Mouse (Mus musculus): ENCODE data around the gene Amigo1. TPM values are rescaled to one million over a fixed set of nuclear protein-coding genes. Genes with fewer than 3 reads are reported as not detected.

Gene Amigo1
- total and polyA plus RNA-seq, 3 experiments, result 4.6 to 9.5 TPM; not detected in 1

DNA sequence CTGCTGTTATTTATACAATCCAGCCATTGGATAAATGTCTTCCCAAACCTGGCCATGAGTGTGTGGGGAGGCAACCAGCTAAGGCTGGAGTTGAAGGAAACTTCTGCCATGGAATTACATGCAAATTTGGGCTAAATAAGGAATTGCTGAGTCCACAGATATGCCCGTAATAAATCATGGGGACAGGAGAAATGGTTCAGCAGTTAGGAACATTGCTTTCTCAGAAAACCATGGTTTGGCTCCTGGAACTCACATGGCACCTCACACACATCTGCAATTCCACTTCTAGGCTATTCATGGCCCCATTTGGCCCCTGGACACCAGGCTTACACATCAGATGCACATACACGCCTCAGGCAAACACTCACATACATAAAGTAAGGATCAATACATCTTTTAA is 41.4 kb downstream of the Amigo1 start:
- Histone ChIP-seq H3K4me1 (ENCODE audit: control insufficient read depth in 1 of 2, insufficient read depth in 2 of 2, low read length in 2 of 2) (no peaks in the 10 kb centered on the region), H3K4me3 (ENCODE audit: control insufficient read depth in 1 of 2, insufficient read depth in 1 of 2, low read depth in 2 of 2, low read length in 2 of 2) (no peak overlapping the region), H3K27me3 (ENCODE audit: control insufficient read depth in 1 of 2, insufficient read depth in 2 of 2, low read length in 2 of 2) (peaks cover 7 to 18% of the 10 kb centered on the region in 2 experiments), H3K27ac (ENCODE audit: control insufficient read depth, low read depth, low read length) (no peak overlapping the region), H3K9ac (ENCODE audit: control insufficient read depth, low read depth, low read length, poor library complexity, severe bottlenecking) (no peak overlapping the region), H3K36me3 (ENCODE audit: control insufficient read depth in 1 of 2, insufficient read depth in 2 of 2, low read length in 2 of 2) (no peaks in the 10 kb centered on the region), H3K79me2 (ENCODE audit: control insufficient read depth, insufficient read depth, low read length, poor library complexity) (no peaks in the 10 kb centered on the region), H3K9me3 (replicated peaks; ENCODE audit: insufficient read depth, low read length) (no peaks in the 10 kb centered on the region)
- DNase-seq (ENCODE audit: low read depth, low spot score), result no peak
- TF ChIP-seq CTCF (IDR thresholded peaks at IDR 0.05 in 2 of 3, conservative IDR thresholded peaks at IDR 0.05 in 1 of 3; ENCODE audit: control insufficient read depth in 1 of 3, insufficient read depth in 1 of 3, low read depth in 2 of 3, low read length in 3 of 3, poor library complexity in 1 of 3, severe bottlenecking in 1 of 3) (no peak), NRF1 (IDR thresholded peaks at IDR 0.05; ENCODE audit: insufficient read depth, low read depth, low read length, poor library complexity, severe bottlenecking) (no peak), MEF2A (IDR thresholded peaks at IDR 0.05; ENCODE audit: extremely low read depth, insufficient replicate concordance, low read depth, low read length, poor library complexity, severe bottlenecking) (no peak), POLR2AphosphoS2 (IDR thresholded peaks at IDR 0.05; ENCODE audit: low read length) (no peak), USF1 (IDR thresholded peaks at IDR 0.05; ENCODE audit: low read depth, low read length) (no peak), MXI1 (IDR thresholded peaks at IDR 0.05; ENCODE audit: low read depth, low read length) (no peak), JUND (IDR thresholded peaks at IDR 0.05; ENCODE audit: low read depth, low read length) (no peak), SIN3A (IDR thresholded peaks at IDR 0.05; ENCODE audit: low read length) (no peak), GABPA (IDR thresholded peaks at IDR 0.05; ENCODE audit: low read depth, low read length) (no peak), EP300 (IDR thresholded peaks at IDR 0.05; ENCODE audit: low read depth in 1 of 2, low read length in 2 of 2) (no peak), TCF12 (IDR thresholded peaks at IDR 0.05; ENCODE audit: low read depth, low read length) (no peak), USF2 (IDR thresholded peaks at IDR 0.05; ENCODE audit: borderline replicate concordance in 1 of 2, insufficient read depth in 1 of 2, low read depth in 1 of 2, low read length in 2 of 2) (no peak), GATA1 (IDR thresholded peaks at IDR 0.05; ENCODE audit: low read depth, low read length) (no peak), ZKSCAN1 (IDR thresholded peaks at IDR 0.05; ENCODE audit: low read depth, low read length) (no peak), UBTF (IDR thresholded peaks at IDR 0.05; ENCODE audit: borderline replicate concordance, insufficient read depth, low read depth, low read length) (no peak), MYC (IDR thresholded peaks at IDR 0.05; ENCODE audit: low read depth, low read length) (no peak), MAFK (IDR thresholded peaks at IDR 0.05; ENCODE audit: borderline replicate concordance, low read depth, low read length) (no peak), E2F4 (IDR thresholded peaks at IDR 0.05; ENCODE audit: borderline replicate concordance, low read depth, low read length) (no peak)

DNA sequence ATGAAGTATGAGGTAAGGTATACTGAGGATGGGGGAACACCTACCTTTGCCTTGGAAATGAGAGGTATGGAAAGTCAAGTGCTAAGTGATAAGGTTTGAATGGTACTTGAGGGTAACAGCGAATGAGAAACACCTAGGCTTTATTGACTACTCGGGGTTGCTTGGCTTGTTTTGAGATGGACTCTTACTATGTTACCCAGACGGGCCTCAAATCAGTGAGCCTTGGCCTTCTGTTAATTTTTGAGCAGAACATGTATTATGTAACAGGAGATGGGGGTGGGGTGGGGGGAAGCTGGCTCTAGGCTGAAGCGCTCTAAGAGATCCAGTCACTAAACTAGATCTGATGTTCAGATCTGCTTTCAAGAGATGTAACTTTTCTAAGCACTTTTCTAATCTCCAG is 45.5 kb downstream of the Amigo1 start:
- Histone ChIP-seq H3K4me1 (ENCODE audit: control insufficient read depth in 1 of 2, insufficient read depth in 2 of 2, low read length in 2 of 2) (no peaks in the 10 kb centered on the region), H3K27ac (ENCODE audit: control insufficient read depth, low read depth, low read length) (no peak overlapping the region), H3K9me3 (replicated peaks; ENCODE audit: insufficient read depth, low read length) (no peaks in the 10 kb centered on the region), H3K4me3 (ENCODE audit: control insufficient read depth in 1 of 2, insufficient read depth in 1 of 2, low read depth in 2 of 2, low read length in 2 of 2) (no peak overlapping the region), H3K79me2 (ENCODE audit: control insufficient read depth, insufficient read depth, low read length, poor library complexity) (no peaks in the 10 kb centered on the region), H3K27me3 (ENCODE audit: control insufficient read depth in 1 of 2, insufficient read depth in 2 of 2, low read length in 2 of 2) (peaks cover 11 to 19% of the 10 kb centered on the region in 2 experiments), H3K9ac (ENCODE audit: control insufficient read depth, low read depth, low read length, poor library complexity, severe bottlenecking) (no peak overlapping the region), H3K36me3 (ENCODE audit: control insufficient read depth in 1 of 2, insufficient read depth in 2 of 2, low read length in 2 of 2) (no peaks in the 10 kb centered on the region)
- TF ChIP-seq NRF1 (IDR thresholded peaks at IDR 0.05; ENCODE audit: insufficient read depth, low read depth, low read length, poor library complexity, severe bottlenecking), result no peak
- no peak for TF ChIP-seq JUND (IDR thresholded peaks at IDR 0.05; ENCODE audit: low read depth, low read length)
- TF ChIP-seq ELF1 (IDR thresholded peaks at IDR 0.05; ENCODE audit: low read depth, low read length), result no peak
- no peak for TF ChIP-seq EP300 (IDR thresholded peaks at IDR 0.05; ENCODE audit: low read depth in 1 of 2, low read length in 2 of 2)
- TF ChIP-seq GABPA (IDR thresholded peaks at IDR 0.05; ENCODE audit: low read depth, low read length), result no peak
- TF ChIP-seq ZMIZ1 (IDR thresholded peaks at IDR 0.05; ENCODE audit: low read depth, low read length), result no peak
- no peak for DNase-seq (ENCODE audit: low read depth, low spot score)

Measured in MEL (cell line).